Mouse (Mus musculus): ENCODE data around the gene Akap2.

DNA sequence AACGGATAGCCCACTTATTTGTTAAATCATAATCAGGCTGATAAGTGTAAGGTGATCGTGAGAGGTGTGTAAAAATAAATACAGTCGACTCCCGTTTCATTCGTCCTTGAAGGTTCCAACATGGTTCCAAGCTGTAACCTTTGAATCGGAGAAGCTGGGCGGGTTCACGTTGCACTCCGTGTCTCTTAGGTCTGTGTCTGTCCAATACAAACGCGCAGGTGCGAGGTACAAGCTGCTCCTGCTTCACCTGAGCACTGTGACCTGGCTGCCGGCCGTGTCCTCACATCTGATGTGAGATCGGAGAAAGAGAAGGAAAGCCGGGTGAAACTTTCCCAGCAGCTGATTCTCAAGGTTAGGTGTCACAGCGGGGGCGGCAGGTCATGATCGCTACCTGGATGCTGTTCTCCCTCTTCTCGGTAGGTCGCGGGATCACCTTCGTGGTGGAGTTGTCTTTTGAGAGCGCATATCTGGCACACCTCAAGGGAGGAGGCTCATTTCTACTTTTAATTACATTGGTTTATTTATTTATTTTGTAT lies 103.5 kb downstream of the Akap2 start:
- TF ChIP-seq CTCF (IDR thresholded peaks at IDR 0.05; ENCODE audit: insufficient read depth, low read depth, low read length) (no peak), POLR2A (IDR thresholded peaks at IDR 0.05; ENCODE audit: insufficient read depth, low read depth, low read length) (no peak)
